Mouse (Mus musculus): Measurements from ENCODE around the gene Bmp6. TPM values are rescaled to one million over a fixed set of nuclear protein-coding genes. Genes with fewer than 3 reads are reported as not detected.

The Bmp6 gene
- 2.6 and 3.5 TPM in 2 replicates for polyA plus RNA-seq (2015; fragmentation: Nextera tagmentation; extraction: Ambion mirVana)

DNA sequence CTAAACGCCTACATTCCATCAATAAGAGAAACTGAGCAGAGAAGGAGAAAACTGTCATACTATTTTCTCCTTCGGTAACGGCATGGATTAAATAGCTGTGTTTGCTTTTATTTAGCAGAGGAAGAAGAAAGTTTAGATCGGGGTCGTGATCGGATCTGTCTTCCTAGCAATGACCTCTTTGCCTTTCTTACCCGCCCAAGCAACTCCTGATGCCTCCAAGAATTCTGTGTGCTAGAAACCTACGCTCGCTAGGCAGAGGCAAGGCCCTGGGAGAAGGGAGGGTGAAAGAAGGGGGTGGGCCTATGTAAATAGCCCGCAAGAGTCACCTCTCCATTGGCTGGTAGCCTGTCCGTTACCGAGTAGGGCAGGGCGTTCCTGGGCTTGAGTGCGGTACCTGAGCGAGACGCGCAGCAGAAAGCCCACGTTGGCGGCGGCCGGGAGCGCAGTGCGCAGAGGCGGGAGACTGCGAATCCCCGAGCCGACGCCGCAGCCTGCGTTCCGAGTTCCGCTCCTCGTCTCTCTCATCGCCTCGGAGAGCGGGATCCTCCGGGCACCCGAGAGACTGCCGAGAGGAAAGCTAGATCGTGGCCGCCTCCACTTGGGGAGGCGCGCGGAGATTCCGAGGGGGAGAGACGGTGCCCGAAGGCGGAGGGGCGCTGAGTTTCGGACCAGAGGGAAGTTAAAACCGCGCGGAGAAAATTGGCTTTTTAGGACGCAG is at the start of gene Bmp6:
Gene Bmp6, plus strand, starts transcription at position 395 of the 718 bp plus-strand sequence.

DNA sequence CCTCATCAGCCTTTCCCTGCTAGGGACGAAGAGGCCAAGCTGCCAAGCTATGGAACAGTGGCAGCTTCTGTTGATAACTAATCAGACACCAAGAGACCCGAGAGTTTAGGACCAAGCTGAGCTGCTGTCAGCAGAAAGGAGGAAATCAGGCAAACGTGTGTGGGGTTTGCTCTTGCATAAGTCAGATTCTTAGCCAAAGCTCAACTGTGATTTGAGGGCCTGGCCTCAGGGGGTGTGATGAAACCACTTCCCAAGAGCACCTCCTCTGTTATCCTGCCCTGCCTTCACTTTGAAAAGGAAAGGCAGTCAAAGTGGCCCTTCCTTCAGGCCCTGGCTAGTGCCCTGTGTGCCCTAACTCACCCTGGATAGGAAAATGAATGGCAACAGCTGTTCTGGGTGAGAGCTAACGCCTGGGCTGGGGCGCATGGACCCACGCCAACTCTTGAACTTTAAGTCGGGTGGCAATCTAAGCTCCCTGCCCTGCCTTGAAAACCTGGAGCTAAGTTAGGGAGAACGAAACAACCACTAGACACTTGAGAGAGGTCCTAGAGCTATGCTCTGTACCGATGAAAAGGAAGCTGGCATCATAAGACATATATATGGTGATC is 183.9 kb downstream of the Bmp6 start, which contains the start of gene Txndc5:
Gene Txndc5, minus strand, starts transcription at position 138 of the 608 bp plus-strand sequence.

Other genes with a start within 250 kb of the Bmp6 start
- 0.59 and 1.2 TPM in 2 replicates for gene Dsp, start 193.8 kb upstream of the Bmp6 start, polyA plus RNA-seq (2015; fragmentation: Nextera tagmentation; extraction: Ambion mirVana)
- 26.7 and 28.9 TPM in 2 replicates for gene Snrnp48, start 140.2 kb upstream of the Bmp6 start, polyA plus RNA-seq (2015; fragmentation: Nextera tagmentation; extraction: Ambion mirVana)
- gene Txndc5, start 183.7 kb downstream of the Bmp6 start, polyA plus RNA-seq (2015; fragmentation: Nextera tagmentation; extraction: Ambion mirVana), result 153 and 223 TPM in 2 replicates

All from adrenal gland, postnatal 0 days (tissue).